Mouse (Mus musculus) adrenal gland, postnatal 0 days (tissue): Measurements from ENCODE around the gene Pik3ip1. TPM values are rescaled to one million over a fixed set of nuclear protein-coding genes. Genes with fewer than 3 reads are reported as not detected.

Experiments
- polyA plus RNA-seq: library from polyadenylated mRNA; unstranded; fragments of >200 nt; fragmentation: Nextera tagmentation; extraction: Ambion mirVana; gene quantifications from 2 replicates; pipeline ENCODE4 v1.2.1, GENCODE M21; 2015

Gene Pik3ip1
- polyA plus RNA-seq: 40.0 and 53.4 TPM in 2 replicates

DNA sequence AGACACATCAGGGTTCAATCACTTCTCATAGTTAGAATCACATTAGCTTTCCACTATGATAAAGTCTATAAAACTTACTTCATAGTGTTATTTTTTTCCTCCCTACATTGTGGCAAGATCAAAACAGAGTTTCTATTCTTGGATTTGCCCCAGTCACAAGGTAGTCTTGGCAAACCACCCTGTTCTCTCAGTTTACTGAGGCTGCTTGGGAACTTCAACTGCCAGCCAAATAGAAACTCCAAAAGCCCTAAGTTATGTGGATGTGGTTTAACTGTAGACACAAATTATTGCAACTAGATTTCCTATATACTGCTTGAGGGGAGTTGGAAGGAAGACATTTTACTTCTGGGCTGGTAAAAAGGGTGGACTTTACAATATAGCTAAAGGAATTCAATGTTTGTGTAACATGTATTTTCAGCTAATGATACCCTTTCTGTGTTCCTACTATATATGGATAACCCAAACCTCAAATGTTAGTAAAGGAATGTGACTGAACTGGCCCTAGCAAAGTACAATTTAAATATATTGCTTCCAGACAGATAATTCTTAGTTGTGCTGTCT lies at the start of gene Pik3ip1:
Gene Pik3ip1, plus strand, starts transcription at position 511 of the 561 bp plus-strand sequence.

GRCm38 (mm10) chr11:3288521-3289301 lies 41.5 kb upstream of the Pik3ip1 start, which contains the start of gene Patz1:
Gene Patz1 (plus strand): TSS chr11:3288874.

Other genes starting within 250 kb of the Pik3ip1 start
- 7.9 and 10.8 TPM in 2 replicates for gene Sfi1, start 136.9 kb upstream of the Pik3ip1 start, polyA plus RNA-seq
- gene Eif4enif1, start 128.0 kb upstream of the Pik3ip1 start, polyA plus RNA-seq: 20.4 and 27.4 TPM in 2 replicates
- 160 and 187 TPM in 2 replicates for gene Drg1, start 64.0 kb upstream of the Pik3ip1 start, polyA plus RNA-seq
- gene Patz1, start 41.5 kb upstream of the Pik3ip1 start, polyA plus RNA-seq: 27.4 and 27.6 TPM in 2 replicates
- gene Limk2, start 78.8 kb downstream of the Pik3ip1 start, polyA plus RNA-seq: 25.5 and 33.7 TPM in 2 replicates
- gene Rnf185, start 122.0 kb downstream of the Pik3ip1 start, polyA plus RNA-seq: 21.0 and 29.7 TPM in 2 replicates
- 0.15 and 0.82 TPM in 2 replicates for gene Pla2g3, start 157.9 kb downstream of the Pik3ip1 start, polyA plus RNA-seq
- 0.61 and 1.6 TPM in 2 replicates for gene Inpp5j, start 174.4 kb downstream of the Pik3ip1 start, polyA plus RNA-seq
- 132 and 246 TPM in 2 replicates for gene Selenom, start 184.3 kb downstream of the Pik3ip1 start, polyA plus RNA-seq
- gene Smtn, start 210.2 kb downstream of the Pik3ip1 start, polyA plus RNA-seq: 26.7 and 30.4 TPM in 2 replicates